Mouse (Mus musculus) kidney, embryonic 16.5 days (tissue): Measurements from ENCODE around the gene Olfr612. TPM values are rescaled to one million over a fixed set of nuclear protein-coding genes. Genes with fewer than 3 reads are reported as not detected.

Experiments
- microRNA-seq: library from miRNA; unstranded; fragments of <30 nt; microRNA quantifications from one replicate; pipeline ENCODE4, GENCODE M21; 2016
- polyA plus RNA-seq: library from polyadenylated mRNA; unstranded; fragments of >200 nt; fragmentation: Nextera tagmentation; extraction: Ambion mirVana; gene quantifications from 2 replicates; pipeline ENCODE4 v1.2.1, GENCODE M21; 2015

The Olfr612 gene
- polyA plus RNA-seq, 1 experiment from 2014 or later, result not detected

Small RNA genes within 50 kb of the gene (microRNA-seq; reads per million reads assigned to microRNA genes)
- not detected for gene Gm26506

Other genes with a start within 250 kb of the Olfr612 start
- not detected in 2 replicates for gene Olfr596, start 237.1 kb downstream of the Olfr612 start, polyA plus RNA-seq
- not detected in 2 replicates for gene Olfr597, start 226.4 kb downstream of the Olfr612 start, polyA plus RNA-seq
- not detected in 2 replicates for gene Olfr598, start 219.1 kb downstream of the Olfr612 start, polyA plus RNA-seq
- not detected in 2 replicates for gene Olfr599, start 206.8 kb downstream of the Olfr612 start, polyA plus RNA-seq
- gene Olfr600, start 193.0 kb downstream of the Olfr612 start, polyA plus RNA-seq, result not detected in 2 replicates
- not detected in 2 replicates for gene Olfr601, start 180.1 kb downstream of the Olfr612 start, polyA plus RNA-seq
- gene Olfr603, start 156.5 kb downstream of the Olfr612 start, polyA plus RNA-seq, result not detected in 2 replicates
- not detected in 2 replicates for gene Usp17lc, start 127.6 kb downstream of the Olfr612 start, polyA plus RNA-seq
- gene Olfr605, start 97.3 kb downstream of the Olfr612 start, polyA plus RNA-seq, result not detected in 2 replicates
- not detected in 2 replicates for gene Olfr606, start 93.7 kb downstream of the Olfr612 start, polyA plus RNA-seq
- gene Olfr607, start 78.6 kb downstream of the Olfr612 start, polyA plus RNA-seq, result not detected in 2 replicates
- gene Olfr608, start 72.8 kb downstream of the Olfr612 start, polyA plus RNA-seq, result not detected in 2 replicates
- gene Olfr609, start 44.7 kb downstream of the Olfr612 start, polyA plus RNA-seq, result not detected in 2 replicates
- not detected in 2 replicates for gene Olfr610, start 30.6 kb downstream of the Olfr612 start, polyA plus RNA-seq
- not detected in 2 replicates for gene Olfr611, start 21.9 kb downstream of the Olfr612 start, polyA plus RNA-seq
- gene Olfr613, start 5.4 kb upstream of the Olfr612 start, polyA plus RNA-seq, result not detected in 2 replicates
- not detected in 2 replicates for gene Olfr615, start 13.4 kb upstream of the Olfr612 start, polyA plus RNA-seq
- not detected in 2 replicates for gene Olfr616, start 26.4 kb upstream of the Olfr612 start, polyA plus RNA-seq
- not detected in 2 replicates for gene Olfr617, start 30.3 kb upstream of the Olfr612 start, polyA plus RNA-seq
- not detected in 2 replicates for gene Olfr618, start 47.4 kb upstream of the Olfr612 start, polyA plus RNA-seq
- gene Olfr619, start 57.9 kb upstream of the Olfr612 start, polyA plus RNA-seq, result not detected in 2 replicates
- gene Olfr620, start 69.8 kb upstream of the Olfr612 start, polyA plus RNA-seq, result not detected in 2 replicates
- not detected in 2 replicates for gene Olfr622, start 100.0 kb upstream of the Olfr612 start, polyA plus RNA-seq
- not detected in 2 replicates for gene Olfr623, start 121.0 kb upstream of the Olfr612 start, polyA plus RNA-seq
- gene Olfr624, start 128.5 kb upstream of the Olfr612 start, polyA plus RNA-seq, result 0.02 and 0.04 TPM in 2 replicates
- not detected in 2 replicates for gene Olfr625-ps1, start 140.0 kb upstream of the Olfr612 start, polyA plus RNA-seq
- gene Olfr243, start 172.0 kb upstream of the Olfr612 start, polyA plus RNA-seq, result not detected in 2 replicates
- not detected in 2 replicates for gene Olfr628, start 187.7 kb upstream of the Olfr612 start, polyA plus RNA-seq
- gene Olfr629, start 202.2 kb upstream of the Olfr612 start, polyA plus RNA-seq, result not detected in 2 replicates
- not detected in 2 replicates for gene Olfr630, start 214.6 kb upstream of the Olfr612 start, polyA plus RNA-seq
- gene Olfr69, start 228.9 kb upstream of the Olfr612 start, polyA plus RNA-seq, result not detected in 2 replicates
- gene Olfr68, start 237.0 kb upstream of the Olfr612 start, polyA plus RNA-seq, result not detected in 2 replicates
- not detected in 2 replicates for gene Olfr67, start 249.1 kb upstream of the Olfr612 start, polyA plus RNA-seq